Mouse (Mus musculus) forebrain, embryonic 16.5 days (tissue): ENCODE measurements around the gene Gm45208. TPM values are rescaled to one million over a fixed set of nuclear protein-coding genes. Genes with fewer than 3 reads are reported as not detected.

Experiments
- ATAC-seq: fragments of 200-750 bp; cut with Nextera tagmentation; 2 replicates; pipeline ENCODE4 v1.8.0; 2017; ENCODE audit warnings: mild to moderate bottlenecking, moderate library complexity
- H3K27ac ChIP-seq: fragments of 300-500 bp; sonication (generic); 2 replicates; pipeline ENCODE4 v1.5.1; 2014; ENCODE audit warnings: low read length, control low read depth
- H3K27me3 ChIP-seq: fragments of 300-500 bp; sonication (generic); replicated peaks from 2 replicates; pipeline ENCODE4 v1.6.1; 2014; ENCODE audit warnings: low read length; ENCODE audit not compliant: control insufficient read depth, insufficient read depth
- H3K36me3 ChIP-seq: fragments of 300-500 bp; sonication (generic); 2 replicates; pipeline ENCODE4 v1.6.1; 2014; ENCODE audit not compliant: control insufficient read depth, insufficient read depth
- H3K4me1 ChIP-seq: fragments of 300-500 bp; sonication (generic); replicated peaks from 2 replicates; pipeline ENCODE4 v1.6.1; 2014; ENCODE audit warnings: low read length; ENCODE audit not compliant: control insufficient read depth, insufficient read depth
- H3K4me2 ChIP-seq: fragments of 300-500 bp; sonication (generic); 2 replicates; pipeline ENCODE4 v1.6.1; 2014; ENCODE audit warnings: mild to moderate bottlenecking, low read length, control low read depth
- H3K4me3 ChIP-seq: fragments of 300-500 bp; sonication (generic); replicated peaks from 2 replicates; pipeline ENCODE4 v1.5.1; 2014; ENCODE audit warnings: mild to moderate bottlenecking, low read length, control low read depth
- H3K9ac ChIP-seq: fragments of 300-500 bp; sonication (generic); replicated peaks from 2 replicates; pipeline ENCODE4 v1.6.1; 2014; ENCODE audit warnings: low read depth, low read length, control low read depth
- H3K9me3 ChIP-seq: fragments of 300-500 bp; sonication (generic); 2 replicates; pipeline ENCODE4 v1.6.1; 2016; ENCODE audit warnings: low read length; ENCODE audit not compliant: control insufficient read depth
- WGBS: fragments of 180-500 bp; shearing (Covaris S2); extraction: QIAGEN DNeasy Blood & Tissue Kit; methylation state at CpG from one replicate; pipeline ENCODE4 v1.1.7; 2014; 5-methylcytosine and 5-hydroxymethylcytosine counted together
- polyA plus RNA-seq: library from polyadenylated mRNA; unstranded; fragments of >200 nt; fragmentation: Nextera tagmentation; extraction: Ambion mirVana; gene quantifications from 2 replicates; pipeline ENCODE4 v1.2.1, GENCODE M21; 2015

Gene Gm45208
- polyA plus RNA-seq, 1 experiment from 2014 or later, result 0.71 TPM

DNA sequence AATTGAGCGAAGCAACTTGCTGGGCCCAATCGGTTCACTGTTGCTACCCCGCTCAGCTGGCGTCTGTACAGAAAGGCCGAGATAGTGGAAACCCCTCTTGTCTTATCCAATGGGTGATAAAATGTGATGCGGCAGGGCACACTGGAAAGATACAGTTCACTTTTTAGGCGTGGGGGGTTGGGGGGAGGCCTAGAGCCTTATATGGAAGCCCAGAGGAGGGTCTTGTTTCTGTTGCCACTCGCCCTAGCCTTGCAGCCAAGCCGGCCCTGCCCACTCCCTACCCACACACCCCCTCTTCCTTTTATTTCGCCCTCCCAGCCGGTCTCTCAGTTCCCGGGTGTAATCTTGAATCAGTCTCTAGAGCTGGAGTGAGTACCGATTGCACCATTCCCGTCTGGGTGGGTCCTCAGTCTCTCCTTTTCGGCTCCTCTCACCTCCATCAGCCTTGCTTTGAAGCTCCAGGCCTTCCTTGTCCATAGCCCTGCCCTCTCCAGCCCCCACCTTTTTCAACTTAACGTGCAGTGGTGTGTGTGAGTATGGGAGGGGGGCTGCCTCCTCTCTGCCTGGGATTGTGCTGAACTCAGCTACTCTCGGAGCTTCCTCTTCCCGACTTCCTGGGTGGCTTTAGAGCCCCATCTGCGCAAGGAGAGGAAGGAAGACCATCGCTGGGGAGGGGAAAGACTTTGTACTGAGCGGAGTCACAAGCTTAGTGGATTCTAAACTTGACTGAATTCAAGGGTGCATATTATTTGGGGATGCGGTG lies 41.8 kb downstream of the Gm45208 start:
- peak overlapping the region; percentile 67 for H3K4me2 ChIP-seq
- peak overlapping the region; percentile 58 for H3K9ac ChIP-seq
- H3K36me3 ChIP-seq, result 0 out of 2 replicates have a peak, but pooled peaks cover 2% of the 10 kb centered on the region
- no peak for ATAC-seq
- H3K27ac ChIP-seq, result no peak overlapping the region
- peaks cover 19% of the 10 kb centered on the region for H3K4me1 ChIP-seq
- peak overlapping the region; percentile 61 for H3K4me3 ChIP-seq
- H3K27me3 ChIP-seq, result no peaks in the 10 kb centered on the region
- WGBS, result 11% methylated on average over 22 of the region's 22 CpGs
- no peaks in the 10 kb centered on the region; the same call in 1 of the 2 replicates for H3K9me3 ChIP-seq

DNA sequence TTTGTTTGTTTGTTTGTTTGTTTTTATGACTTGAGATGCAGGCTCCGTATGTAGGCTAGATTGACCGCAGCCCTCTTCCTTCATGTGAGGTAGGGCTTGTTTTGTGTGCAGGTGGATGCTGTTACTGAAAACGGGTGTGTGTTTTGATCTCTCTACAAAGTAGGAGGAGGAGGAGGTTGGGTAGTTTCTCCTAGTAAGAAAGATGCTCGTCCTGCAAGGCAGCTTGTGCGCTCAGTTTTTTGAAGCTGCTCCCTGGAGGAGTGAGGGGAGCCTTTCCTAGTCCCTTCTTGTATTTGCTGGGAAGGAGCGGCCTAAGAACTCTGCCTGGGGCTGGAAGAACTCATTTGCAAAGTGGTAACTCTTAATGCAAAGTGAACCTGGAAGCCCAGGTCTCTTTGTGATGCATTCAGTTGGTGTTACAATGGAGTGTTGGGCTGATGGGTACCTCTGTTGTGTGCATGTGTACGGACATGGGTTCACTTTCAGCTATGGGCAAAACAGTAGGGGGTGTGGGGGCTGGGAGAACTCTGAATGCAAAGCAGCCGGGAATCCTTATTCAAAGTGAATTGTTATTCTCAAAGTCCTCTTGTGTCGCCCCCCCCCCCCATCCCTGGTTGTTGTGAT lies 42.7 kb downstream of the Gm45208 start:
- Histone ChIP-seq H3K27me3 (no peaks in the 10 kb centered on the region), H3K4me2 (peak overlapping the region; percentile 67), H3K9ac (no peak overlapping the region), H3K27ac (no peak overlapping the region), H3K9me3 (no peaks in the 10 kb centered on the region; the same call in 1 of the 2 replicates), H3K4me3 (peak overlapping the region; percentile 61), H3K4me1 (peaks cover 19% of the 10 kb centered on the region), H3K36me3 (0 out of 2 replicates have a peak, but pooled peaks cover 2% of the 10 kb centered on the region)
- WGBS, result 21% methylated on average over 9 of the region's 9 CpGs
- no peak for ATAC-seq

- Histone ChIP-seq H3K27me3 (no peaks in the 10 kb centered on the region), H3K4me1 (peaks cover 19% of the 10 kb centered on the region), H3K4me3 (peak overlapping the region; percentile 61), H3K36me3 (0 out of 2 replicates have a peak, but pooled peaks cover 2% of the 10 kb centered on the region), H3K9ac (no peak overlapping the region), H3K9me3 (no peaks in the 10 kb centered on the region; the same call in 1 of the 2 replicates), H3K27ac (no peak overlapping the region), H3K4me2 (peak overlapping the region; percentile 67)
- WGBS, result 18% methylated on average over 13 of the region's 13 CpGs
- no peak for ATAC-seq
Measured at GRCm38 (mm10) chrX:7765281-7765670, 43.2 kb downstream of the Gm45208 start.

- Histone ChIP-seq H3K4me2 (peak overlapping the region; percentile 67), H3K27ac (no peak overlapping the region), H3K36me3 (0 out of 2 replicates have a peak, but pooled peaks cover 2% of the 10 kb centered on the region), H3K27me3 (no peaks in the 10 kb centered on the region), H3K4me3 (peak overlapping the region; percentile 61), H3K9me3 (no peaks in the 10 kb centered on the region; the same call in 1 of the 2 replicates), H3K9ac (no peak overlapping the region), H3K4me1 (peaks cover 19% of the 10 kb centered on the region)
- peak; percentile 45; the same call in 1 of the 2 replicates for ATAC-seq
- whole genome bisulfite sequencing, result 15% methylated on average over 11 of the region's 11 CpGs
Measured at GRCm38 (mm10) chrX:7765764-7766163, 43.7 kb downstream of the Gm45208 start.

DNA sequence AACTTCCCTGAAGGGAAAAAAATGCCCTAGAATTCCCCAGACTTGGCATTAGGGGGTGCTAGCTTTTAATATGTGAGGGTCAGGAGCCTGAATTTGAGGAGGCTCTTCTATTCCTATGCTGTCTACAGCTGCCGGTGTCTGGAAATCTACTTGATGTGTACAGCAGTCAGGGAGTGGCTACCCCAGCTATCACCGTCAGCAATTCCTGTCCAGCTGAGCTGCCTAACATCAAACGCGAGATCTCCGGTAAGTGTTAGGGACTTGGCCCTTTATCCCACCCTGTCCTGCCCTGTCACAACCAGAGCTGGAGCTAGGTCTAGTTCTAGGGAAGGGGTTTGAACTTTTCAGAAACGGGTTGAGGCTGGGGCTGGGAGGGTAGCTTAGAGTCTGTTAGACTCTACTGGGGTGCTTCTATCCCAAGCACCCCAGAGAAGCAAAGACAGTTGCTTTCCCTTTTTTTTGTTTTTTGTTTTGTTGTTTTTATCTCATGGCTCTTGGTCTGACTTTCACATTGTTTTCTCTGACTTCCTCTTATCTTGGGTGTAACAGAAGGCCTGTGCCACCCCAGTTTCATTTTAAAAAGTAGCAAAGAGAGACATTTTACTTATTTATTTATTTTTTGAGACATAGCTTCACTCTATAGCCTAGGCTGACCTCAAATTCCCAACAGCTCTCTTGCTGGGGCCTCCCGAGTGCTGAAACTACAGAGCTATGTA lies 47.4 kb downstream of the Gm45208 start:
- Histone ChIP-seq H3K9ac (no peak overlapping the region), H3K27ac (no peak overlapping the region), H3K9me3 (no peaks in the 10 kb centered on the region; the same call in 1 of the 2 replicates), H3K4me2 (no peak overlapping the region), H3K36me3 (peaks cover 5% of the 10 kb centered on the region; the same call in 1 of the 2 replicates), H3K27me3 (no peaks in the 10 kb centered on the region), H3K4me1 (peaks cover 5% of the 10 kb centered on the region; the same call in 1 of the 2 replicates), H3K4me3 (no peak overlapping the region)
- ATAC-seq, result no peak
- 89% methylated on average over 7 of the region's 7 CpGs for WGBS

- Histone ChIP-seq H3K9me3 (no peaks in the 10 kb centered on the region; the same call in 1 of the 2 replicates), H3K4me2 (no peak overlapping the region), H3K27me3 (no peaks in the 10 kb centered on the region), H3K36me3 (peaks cover 5% of the 10 kb centered on the region; the same call in 1 of the 2 replicates), H3K27ac (no peak overlapping the region), H3K4me3 (no peak overlapping the region), H3K4me1 (no peaks in the 10 kb centered on the region), H3K9ac (no peak overlapping the region)
- WGBS, result 53% methylated on average over 2 of the region's 2 CpGs
- no peak for ATAC-seq
Measured at GRCm38 (mm10) chrX:7772766-7773165, 50.7 kb downstream of the Gm45208 start.

DNA sequence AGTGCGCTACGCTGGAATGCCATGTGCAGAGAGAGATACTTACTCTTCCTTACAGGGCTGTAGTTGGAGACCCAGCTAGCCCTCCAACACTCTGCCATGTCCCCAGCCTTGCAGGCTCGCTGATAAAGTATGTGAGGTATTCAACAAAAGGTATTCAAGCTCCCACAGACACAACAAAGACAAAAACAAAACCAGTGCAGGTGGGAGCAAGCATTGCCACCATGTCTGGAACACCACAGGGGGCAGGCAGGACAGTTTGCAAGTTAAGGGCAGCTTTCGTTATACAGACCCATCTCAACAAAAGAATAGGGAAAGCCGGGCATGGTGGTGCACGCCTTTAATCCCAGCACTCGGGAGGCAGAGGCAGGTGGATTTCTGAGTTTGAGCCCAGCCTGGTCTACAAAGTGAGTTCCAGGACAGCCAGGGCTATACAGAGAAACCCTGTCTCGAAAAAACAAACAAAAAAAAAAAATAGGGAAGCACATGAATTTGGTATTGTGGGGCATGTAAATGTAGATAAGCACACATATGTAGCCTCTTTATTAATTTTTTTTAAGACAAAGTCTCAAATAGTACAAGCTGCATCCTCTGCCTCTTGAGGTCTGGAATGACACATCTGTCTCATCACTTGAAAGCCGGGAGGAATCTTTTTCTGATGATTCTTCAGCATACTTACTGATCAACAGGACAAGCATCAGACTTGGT lies 53.6 kb downstream of the Gm45208 start:
- no peak overlapping the region for H3K4me3 ChIP-seq
- no peak overlapping the region for H3K27ac ChIP-seq
- 74% methylated on average over 9 of the region's 9 CpGs for WGBS
- ATAC-seq, result no peak
- no peaks in the 10 kb centered on the region for H3K27me3 ChIP-seq
- peaks cover 5% of the 10 kb centered on the region; the same call in 1 of the 2 replicates for H3K36me3 ChIP-seq
- no peaks in the 10 kb centered on the region for H3K4me1 ChIP-seq
- no peak overlapping the region for H3K4me2 ChIP-seq
- H3K9me3 ChIP-seq, result no peaks in the 10 kb centered on the region; the same call in 1 of the 2 replicates
- no peak overlapping the region for H3K9ac ChIP-seq

- Histone ChIP-seq H3K4me2 (no peak overlapping the region), H3K36me3 (peaks cover 5% of the 10 kb centered on the region; the same call in 1 of the 2 replicates), H3K27ac (no peak overlapping the region), H3K9me3 (no peaks in the 10 kb centered on the region), H3K27me3 (no peaks in the 10 kb centered on the region), H3K4me3 (no peak overlapping the region), H3K9ac (no peak overlapping the region), H3K4me1 (no peaks in the 10 kb centered on the region)
- peak; percentile 63 for ATAC-seq
- 49% methylated on average over 8 of the region's 8 CpGs for WGBS
Measured at GRCm38 (mm10) chrX:7776329-7777082, 54.5 kb downstream of the Gm45208 start.
